Mouse (Mus musculus): ENCODE results near the gene Ifi47. TPM values are rescaled to one million over a fixed set of nuclear protein-coding genes. Genes with fewer than 3 reads are reported as not detected.

The Ifi47 gene
- polyA plus RNA-seq, 2 experiments: 3.2 to 6.2 TPM

GRCm38 (mm10) chr11:49068358-49068757 is 8.0 kb upstream of the Ifi47 start:
- DNase-seq (ENCODE audit: low read depth in 3 of 3, low spot score in 3 of 3) (no peak), ATAC-seq (ENCODE audit: insufficient read depth) (no peak)
- Histone ChIP-seq H3K4me1 (replicated peaks; ENCODE audit: control insufficient read depth in 2 of 2, insufficient read depth in 2 of 2, low read length in 1 of 2) (peaks cover 0 to 2% of the 10 kb centered on the region in 2 experiments; a peak in 1 of 4 replicates), H3K4me3 (ENCODE audit: insufficient read depth in 1 of 2, low read depth in 2 of 2, low read length in 2 of 2) (no peak overlapping the region), H3K27me3 (ENCODE audit: control insufficient read depth, insufficient read depth, low read length) (no peaks in the 10 kb centered on the region), H3K9ac (replicated peaks) (no peak overlapping the region), H3K27ac (no peak overlapping the region), H3K36me3 (replicated peaks; ENCODE audit: control insufficient read depth, insufficient read depth, low read depth) (no peaks in the 10 kb centered on the region), H3K4me2 (ENCODE audit: low read depth) (no peak overlapping the region), H3K9me3 (ENCODE audit: control insufficient read depth, low read length) (no peaks in the 10 kb centered on the region)
- no peak for TF ChIP-seq EP300 (IDR thresholded peaks at IDR 0.05; ENCODE audit: low read depth)
- no peak for TF ChIP-seq CTCF (IDR thresholded peaks at IDR 0.05; ENCODE audit: low read depth)
- 8% methylated on average over 1 of the region's 1 CpGs for WGBS (ENCODE audit: insufficient replicate concordance)

GRCm38 (mm10) chr11:49077012-49077411 is 625 bp downstream of the Ifi47 start:
- no peak for ATAC-seq (ENCODE audit: insufficient read depth)
- Histone ChIP-seq H3K27me3 (ENCODE audit: control insufficient read depth, insufficient read depth, low read length) (no peaks in the 10 kb centered on the region), H3K4me2 (ENCODE audit: low read depth) (no peak overlapping the region; the same call in 1 of the 2 replicates), H3K27ac (no peak overlapping the region), H3K9ac (replicated peaks) (no peak overlapping the region), H3K4me1 (replicated peaks; ENCODE audit: control insufficient read depth in 2 of 2, insufficient read depth in 2 of 2, low read length in 1 of 2) (peaks cover 5 to 18% of the 10 kb centered on the region in 2 experiments; a peak in 3 of 4 replicates), H3K4me3 (ENCODE audit: insufficient read depth in 1 of 2, low read depth in 2 of 2, low read length in 2 of 2) (no peak overlapping the region), H3K9me3 (ENCODE audit: control insufficient read depth, low read length) (no peaks in the 10 kb centered on the region), H3K36me3 (replicated peaks; ENCODE audit: control insufficient read depth, insufficient read depth, low read depth) (no peaks in the 10 kb centered on the region)
- 43% methylated on average over 1 of the region's 1 CpGs for WGBS (ENCODE audit: insufficient replicate concordance)
- TF ChIP-seq CTCF (IDR thresholded peaks at IDR 0.05; ENCODE audit: low read depth) (no peak), EP300 (IDR thresholded peaks at IDR 0.05; ENCODE audit: low read depth) (no peak)
- DNase-seq (ENCODE audit: low read depth in 3 of 3, low spot score in 3 of 3): no peak

- TF ChIP-seq CTCF (IDR thresholded peaks at IDR 0.05; ENCODE audit: low read depth) (no peak), EP300 (IDR thresholded peaks at IDR 0.05; ENCODE audit: low read depth) (no peak)
- no peaks in the 10 kb centered on the region for H3K36me3 ChIP-seq (replicated peaks; ENCODE audit: control insufficient read depth, insufficient read depth, low read depth)
- DNase-seq (ENCODE audit: low read depth in 3 of 3, low spot score in 3 of 3) (no peak), ATAC-seq (ENCODE audit: insufficient read depth) (no peak)
- no peak overlapping the region for H3K9ac ChIP-seq (replicated peaks)
- H3K27me3 ChIP-seq (ENCODE audit: control insufficient read depth, insufficient read depth, low read length): no peaks in the 10 kb centered on the region
- WGBS (ENCODE audit: insufficient replicate concordance): 71% methylated on average over 3 of the region's 3 CpGs
- peaks cover 12 to 32% of the 10 kb centered on the region in 2 experiments for H3K4me1 ChIP-seq (replicated peaks; ENCODE audit: control insufficient read depth in 2 of 2, insufficient read depth in 2 of 2, low read length in 1 of 2)
- H3K4me3 ChIP-seq (ENCODE audit: insufficient read depth in 1 of 2, low read depth in 2 of 2, low read length in 2 of 2): no peak overlapping the region
- no peak overlapping the region for H3K4me2 ChIP-seq (ENCODE audit: low read depth)
- no peaks in the 10 kb centered on the region for H3K9me3 ChIP-seq (ENCODE audit: control insufficient read depth, low read length)
- H3K27ac ChIP-seq: no peak overlapping the region
Observed at GRCm38 (mm10) chr11:49078719-49079118, 2.3 kb downstream of the Ifi47 start.

- no peak overlapping the region for H3K27ac ChIP-seq
- H3K4me3 ChIP-seq (ENCODE audit: insufficient read depth in 1 of 2, low read depth in 2 of 2, low read length in 2 of 2): no peak overlapping the region
- peaks cover 31 to 51% of the 10 kb centered on the region in 2 experiments for H3K4me1 ChIP-seq (replicated peaks; ENCODE audit: control insufficient read depth in 2 of 2, insufficient read depth in 2 of 2, low read length in 1 of 2)
- no peaks in the 10 kb centered on the region for H3K9me3 ChIP-seq (ENCODE audit: control insufficient read depth, low read length)
- no peaks in the 10 kb centered on the region for H3K36me3 ChIP-seq (replicated peaks; ENCODE audit: control insufficient read depth, insufficient read depth, low read depth)
- H3K27me3 ChIP-seq (ENCODE audit: control insufficient read depth, insufficient read depth, low read length): no peaks in the 10 kb centered on the region
- no peak for ATAC-seq (ENCODE audit: insufficient read depth)
- no peak for DNase-seq (ENCODE audit: low read depth in 3 of 3, low spot score in 3 of 3)
- TF ChIP-seq EP300 (IDR thresholded peaks at IDR 0.05; ENCODE audit: low read depth) (no peak), CTCF (IDR thresholded peaks at IDR 0.05; ENCODE audit: low read depth) (no peak)
- no peak overlapping the region for H3K9ac ChIP-seq (replicated peaks)
- 22% methylated on average over 1 of the region's 1 CpGs for WGBS (ENCODE audit: insufficient replicate concordance)
- no peak overlapping the region for H3K4me2 ChIP-seq (ENCODE audit: low read depth)
Observed at GRCm38 (mm10) chr11:49080636-49081035, 4.2 kb downstream of the Ifi47 start.

GRCm38 (mm10) chr11:49081356-49081755 is 5.0 kb downstream of the Ifi47 start:
- Histone ChIP-seq H3K36me3 (replicated peaks; ENCODE audit: control insufficient read depth, insufficient read depth, low read depth) (no peaks in the 10 kb centered on the region), H3K4me1 (replicated peaks; ENCODE audit: control insufficient read depth in 2 of 2, insufficient read depth in 2 of 2, low read length in 1 of 2) (peaks cover 35 to 53% of the 10 kb centered on the region in 2 experiments), H3K9ac (replicated peaks) (no peak overlapping the region), H3K4me2 (ENCODE audit: low read depth) (peak overlapping the region; percentile 19), H3K4me3 (ENCODE audit: insufficient read depth in 1 of 2, low read depth in 2 of 2, low read length in 2 of 2) (no peak overlapping the region), H3K27ac (no peak overlapping the region), H3K9me3 (ENCODE audit: control insufficient read depth, low read length) (no peaks in the 10 kb centered on the region), H3K27me3 (ENCODE audit: control insufficient read depth, insufficient read depth, low read length) (no peaks in the 10 kb centered on the region)
- ATAC-seq (ENCODE audit: insufficient read depth) (no peak), DNase-seq (ENCODE audit: low read depth in 3 of 3, low spot score in 3 of 3) (no peak)
- TF ChIP-seq CTCF (IDR thresholded peaks at IDR 0.05; ENCODE audit: low read depth): no peak
- no peak for TF ChIP-seq EP300 (IDR thresholded peaks at IDR 0.05; ENCODE audit: low read depth)
- 48% methylated on average over 4 of the region's 4 CpGs for WGBS (ENCODE audit: insufficient replicate concordance)

Measured in liver, embryonic 14.5 days (tissue).